Mouse (Mus musculus) heart, embryonic 14.5 days (tissue): Measurements from ENCODE around the gene Cpsf3. TPM values are rescaled to one million over a fixed set of nuclear protein-coding genes. Genes with fewer than 3 reads are reported as not detected.
A peak's percentile ranks its signal among the peaks of the same experiment; 100 is the strongest.

Experiments
- ATAC-seq: fragments of 200-750 bp; cut with Nextera tagmentation; 2 replicates; pipeline ENCODE4 v1.8.0; 2017; ENCODE audit warnings: low read depth, moderate TSS enrichment; ENCODE audit not compliant: insufficient number of reproducible peaks, insufficient read depth, low FRiP score
- H3K27ac ChIP-seq, 2 experiments: fragments of 200-500 bp in 1 of 2; fragments of 300-500 bp in 1 of 2; sonication (generic) in 1 of 2; replicated peaks in 1 of 2; 2 replicates each; pipeline ENCODE4 v1.5.1; 2012 to 2014; ENCODE audit warnings: low read depth in 2 of 2, low read length in 2 of 2, control low read depth in 1 of 2, mild to moderate bottlenecking in 1 of 2, mixed read lengths in 1 of 2; ENCODE audit not compliant: control insufficient read depth in 1 of 2, insufficient read depth in 1 of 2
- H3K27me3 ChIP-seq: fragments of 300-500 bp; sonication (generic); 2 replicates; pipeline ENCODE4 v1.6.1; 2014; ENCODE audit warnings: mild to moderate bottlenecking, low read length, control low read depth; ENCODE audit not compliant: control insufficient read depth, insufficient read depth
- H3K36me3 ChIP-seq: fragments of 300-500 bp; sonication (generic); 2 replicates; pipeline ENCODE4 v1.6.1; 2014; ENCODE audit warnings: mild to moderate bottlenecking, control low read depth, low read length, mixed read lengths; ENCODE audit not compliant: control insufficient read depth, insufficient read depth
- H3K4me1 ChIP-seq, 2 experiments: fragments of 200-500 bp in 1 of 2; fragments of 300-500 bp in 1 of 2; sonication (generic) in 1 of 2; 2 replicates each; pipeline ENCODE4 v1.6.1; 2012 to 2014; ENCODE audit warnings: low read length in 2 of 2, control low read depth in 1 of 2, mixed read lengths in 1 of 2; ENCODE audit not compliant: control insufficient read depth in 2 of 2, insufficient read depth in 2 of 2
- H3K4me2 ChIP-seq: fragments of 300-500 bp; sonication (generic); 2 replicates; pipeline ENCODE4 v1.6.1; 2014; ENCODE audit warnings: mild to moderate bottlenecking, low read length
- H3K4me3 ChIP-seq, 2 experiments: fragments of 200-500 bp in 1 of 2; fragments of 300-500 bp in 1 of 2; sonication (generic) in 1 of 2; 2 replicates each; pipeline ENCODE4 v1.5.1; 2012 to 2014; ENCODE audit warnings: low read length in 2 of 2, mild to moderate bottlenecking in 2 of 2, control low read depth in 1 of 2, low read depth in 1 of 2, moderate library complexity in 1 of 2; ENCODE audit not compliant: control insufficient read depth in 1 of 2, insufficient read depth in 1 of 2
- H3K9ac ChIP-seq: fragments of 300-500 bp; sonication (generic); 2 replicates; pipeline ENCODE4 v1.6.1; 2014; ENCODE audit warnings: mild to moderate bottlenecking, low read length
- H3K9me3 ChIP-seq: fragments of 300-500 bp; sonication (generic); 2 replicates; pipeline ENCODE4 v1.6.1; 2016; ENCODE audit warnings: low read length, control low read depth; ENCODE audit not compliant: control insufficient read depth
- WGBS: fragments of 180-500 bp; shearing (Covaris S2); extraction: QIAGEN DNeasy Blood & Tissue Kit; methylation state at CpG from one replicate; pipeline ENCODE4 v1.1.7; 2014; 5-methylcytosine and 5-hydroxymethylcytosine counted together
- polyA plus RNA-seq: library from polyadenylated mRNA; unstranded; fragments of >200 nt; fragmentation: Nextera tagmentation; extraction: Ambion mirVana; gene quantifications from 2 replicates; pipeline ENCODE4 v1.2.1, GENCODE M21; 2014

The Cpsf3 gene
- polyA plus RNA-seq, 1 experiment from 2014 or later = 70.5 TPM

- 25% methylated on average over 7 of the region's 7 CpGs for WGBS
Measured at GRCm38 (mm10) chr12:21316869-21317265, 31.7 kb downstream of the Cpsf3 start.

GRCm38 (mm10) chr12:21318143-21318895, 33.1 kb downstream of the Cpsf3 start:
- Histone ChIP-seq H3K4me2 (no peak overlapping the region), H3K27me3 (no peaks in the 10 kb centered on the region), H3K36me3 (peaks cover 61% of the 10 kb centered on the region), H3K4me3 (no peak overlapping the region), H3K9ac (no peak overlapping the region), H3K4me1 (no peaks in the 10 kb centered on the region), H3K27ac (no peak overlapping the region), H3K9me3 (no peaks in the 10 kb centered on the region)
- no peak for ATAC-seq
- WGBS = 84% methylated on average over 12 of the region's 12 CpGs

More at GRCm38 (mm10) chr12:21316869-21317265, 31.7 kb downstream of the Cpsf3 start:
- Histone ChIP-seq H3K36me3 (peaks cover 61% of the 10 kb centered on the region), H3K27ac (no peak overlapping the region; a peak in 1 of 4 replicates), H3K4me3 (peak overlapping the region; percentile 72 to 78; a peak in 3 of 4 replicates), H3K9me3 (no peaks in the 10 kb centered on the region), H3K9ac (peak overlapping the region; percentile 79), H3K27me3 (no peaks in the 10 kb centered on the region), H3K4me1 (no peaks in the 10 kb centered on the region), H3K4me2 (peak overlapping the region; percentile 76)
- no peak for ATAC-seq

GRCm38 (mm10) chr12:21320317-21320716, 35.1 kb downstream of the Cpsf3 start:
- Histone ChIP-seq H3K27me3 (no peaks in the 10 kb centered on the region), H3K9ac (no peak overlapping the region), H3K4me1 (no peaks in the 10 kb centered on the region), H3K36me3 (peaks cover 61% of the 10 kb centered on the region), H3K4me3 (no peak overlapping the region), H3K4me2 (no peak overlapping the region), H3K27ac (no peak overlapping the region), H3K9me3 (no peaks in the 10 kb centered on the region)
- no peak for ATAC-seq
- WGBS = 74% methylated on average over 4 of the region's 4 CpGs

GRCm38 (mm10) chr12:21321170-21321569, 36.0 kb downstream of the Cpsf3 start:
- Histone ChIP-seq H3K27ac (no peak overlapping the region), H3K9ac (no peak overlapping the region), H3K4me3 (no peak overlapping the region), H3K4me1 (no peaks in the 10 kb centered on the region), H3K4me2 (no peak overlapping the region), H3K27me3 (no peaks in the 10 kb centered on the region), H3K9me3 (no peaks in the 10 kb centered on the region), H3K36me3 (peaks cover 68% of the 10 kb centered on the region)
- 77% methylated on average over 9 of the region's 9 CpGs for WGBS
- no peak for ATAC-seq

- H3K36me3 ChIP-seq = peaks cover 80% of the 10 kb centered on the region
- no peaks in the 10 kb centered on the region for H3K9me3 ChIP-seq
- WGBS = 77% methylated on average over 4 of the region's 4 CpGs
- no peak for ATAC-seq
- no peak overlapping the region for H3K4me3 ChIP-seq
- H3K27ac ChIP-seq = no peak overlapping the region
- no peak overlapping the region for H3K4me2 ChIP-seq
- H3K27me3 ChIP-seq = no peaks in the 10 kb centered on the region
- H3K9ac ChIP-seq = no peak overlapping the region
- no peaks in the 10 kb centered on the region for H3K4me1 ChIP-seq
Measured at GRCm38 (mm10) chr12:21322296-21322695, 37.1 kb downstream of the Cpsf3 start.

GRCm38 (mm10) chr12:21322856-21323255, 37.7 kb downstream of the Cpsf3 start:
- H3K27me3 ChIP-seq = no peaks in the 10 kb centered on the region
- H3K27ac ChIP-seq = no peak overlapping the region
- H3K9me3 ChIP-seq = no peaks in the 10 kb centered on the region
- no peaks in the 10 kb centered on the region for H3K4me1 ChIP-seq
- H3K4me2 ChIP-seq = no peak overlapping the region
- H3K36me3 ChIP-seq = peaks cover 85% of the 10 kb centered on the region
- 55% methylated on average over 9 of the region's 9 CpGs for WGBS
- H3K9ac ChIP-seq = no peak overlapping the region
- no peak overlapping the region for H3K4me3 ChIP-seq
- ATAC-seq = peak; percentile 5; the same call in 1 of the 2 replicates

GRCm38 (mm10) chr12:21324101-21324500, 38.9 kb downstream of the Cpsf3 start:
- Histone ChIP-seq H3K9me3 (no peaks in the 10 kb centered on the region), H3K27me3 (no peaks in the 10 kb centered on the region), H3K36me3 (peaks cover 97% of the 10 kb centered on the region), H3K9ac (no peak overlapping the region), H3K4me1 (peaks cover 1 to 2% of the 10 kb centered on the region in 2 experiments; a peak in 2 of 4 replicates), H3K4me2 (no peak overlapping the region), H3K4me3 (no peak overlapping the region), H3K27ac (no peak overlapping the region)
- 77% methylated on average over 5 of the region's 5 CpGs for WGBS
- ATAC-seq = no peak

GRCm38 (mm10) chr12:21325266-21325665, 40.1 kb downstream of the Cpsf3 start:
- no peaks in the 10 kb centered on the region for H3K27me3 ChIP-seq
- WGBS = 88% methylated on average over 8 of the region's 8 CpGs
- H3K9ac ChIP-seq = no peak overlapping the region
- H3K27ac ChIP-seq = no peak overlapping the region
- H3K4me2 ChIP-seq = no peak overlapping the region
- H3K36me3 ChIP-seq = peaks cover 96% of the 10 kb centered on the region
- no peak for ATAC-seq
- H3K4me1 ChIP-seq = peaks cover 8 to 9% of the 10 kb centered on the region in 2 experiments; a peak in 3 of 4 replicates
- H3K4me3 ChIP-seq = no peak overlapping the region
- H3K9me3 ChIP-seq = no peaks in the 10 kb centered on the region
